Mouse (Mus musculus): ENCODE data around the gene Rgl2.

Gene Rgl2

DNA sequence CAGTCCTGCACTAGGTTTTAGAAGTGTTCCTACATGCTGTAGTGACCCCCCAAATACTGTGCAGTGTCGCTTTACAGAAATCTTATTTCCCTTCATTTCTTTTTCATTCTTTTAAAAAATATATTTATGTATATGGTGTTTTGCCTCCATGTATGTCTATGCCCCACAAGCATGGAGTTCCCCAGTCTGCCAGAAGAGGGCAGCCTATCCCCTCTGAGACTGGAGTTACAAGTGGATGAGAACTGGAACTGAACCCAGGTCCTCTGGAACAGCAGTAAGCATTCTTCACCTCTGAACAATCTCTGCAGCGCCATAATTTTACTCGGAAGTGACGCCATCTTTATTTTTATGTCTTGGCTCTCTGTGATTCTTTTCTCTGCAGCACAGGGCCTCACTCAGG lies 40.1 kb downstream of the Rgl2 start:
- no peak for DNase-seq (ENCODE audit: low spot score)

DNA sequence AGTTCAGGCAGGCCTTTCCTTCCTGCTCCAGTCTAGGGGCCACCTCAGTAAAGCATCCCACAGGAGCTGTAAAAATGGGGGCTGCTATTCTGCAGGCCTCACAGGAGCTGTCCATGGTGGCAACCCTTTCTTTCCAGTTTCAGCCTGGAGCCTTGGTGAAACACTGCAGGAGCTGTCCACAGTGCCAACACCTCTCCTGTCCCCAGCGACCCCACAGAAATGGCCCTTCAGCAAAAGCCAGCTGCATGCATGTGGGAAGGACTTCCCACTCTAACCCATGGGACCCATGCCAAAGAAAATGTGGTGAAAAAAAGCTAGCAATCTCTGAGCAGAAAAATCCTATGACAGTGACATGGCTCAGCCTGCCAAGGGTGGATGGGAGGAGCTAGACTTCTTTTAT lies 43.3 kb downstream of the Rgl2 start:
- no peak for DNase-seq (ENCODE audit: low spot score)

GRCm38 (mm10) chr17:33973572-33973971 lies 44.2 kb downstream of the Rgl2 start:
- no peak for DNase-seq (ENCODE audit: low spot score)

GRCm38 (mm10) chr17:33977861-33978557 lies 48.7 kb downstream of the Rgl2 start:
- no peak for DNase-seq (ENCODE audit: low spot score)

- peak; percentile 75 for DNase-seq (ENCODE audit: low spot score)
Observed at GRCm38 (mm10) chr17:33978631-33979031, 49.3 kb downstream of the Rgl2 start.

DNA sequence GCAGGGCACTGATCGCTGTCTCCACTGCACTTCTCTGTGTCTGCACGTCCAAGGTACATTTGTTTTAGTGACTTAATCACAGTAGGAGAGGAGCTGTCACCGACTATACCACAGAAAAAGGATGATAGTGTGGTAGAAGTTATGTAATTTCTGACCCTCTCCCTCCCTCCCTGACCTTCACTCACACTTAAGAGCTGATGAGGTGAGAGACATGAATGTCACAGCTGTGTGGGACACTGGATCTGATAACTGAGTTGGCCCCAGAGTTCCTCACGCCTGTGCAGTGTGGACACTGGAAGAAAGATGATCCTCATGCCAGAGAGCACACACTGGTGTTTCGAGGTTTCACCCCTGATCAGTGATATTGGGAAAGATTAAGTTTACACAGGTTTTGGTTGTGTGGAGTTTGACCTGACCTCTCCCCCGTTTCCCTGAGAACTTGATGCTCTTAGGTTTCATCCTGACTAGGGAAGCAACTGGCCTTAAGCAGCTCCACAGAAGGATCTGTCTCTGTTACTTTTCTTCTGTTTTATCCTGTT lies 50.2 kb downstream of the Rgl2 start:
- DNase-seq (ENCODE audit: low spot score) = no peak

DNA sequence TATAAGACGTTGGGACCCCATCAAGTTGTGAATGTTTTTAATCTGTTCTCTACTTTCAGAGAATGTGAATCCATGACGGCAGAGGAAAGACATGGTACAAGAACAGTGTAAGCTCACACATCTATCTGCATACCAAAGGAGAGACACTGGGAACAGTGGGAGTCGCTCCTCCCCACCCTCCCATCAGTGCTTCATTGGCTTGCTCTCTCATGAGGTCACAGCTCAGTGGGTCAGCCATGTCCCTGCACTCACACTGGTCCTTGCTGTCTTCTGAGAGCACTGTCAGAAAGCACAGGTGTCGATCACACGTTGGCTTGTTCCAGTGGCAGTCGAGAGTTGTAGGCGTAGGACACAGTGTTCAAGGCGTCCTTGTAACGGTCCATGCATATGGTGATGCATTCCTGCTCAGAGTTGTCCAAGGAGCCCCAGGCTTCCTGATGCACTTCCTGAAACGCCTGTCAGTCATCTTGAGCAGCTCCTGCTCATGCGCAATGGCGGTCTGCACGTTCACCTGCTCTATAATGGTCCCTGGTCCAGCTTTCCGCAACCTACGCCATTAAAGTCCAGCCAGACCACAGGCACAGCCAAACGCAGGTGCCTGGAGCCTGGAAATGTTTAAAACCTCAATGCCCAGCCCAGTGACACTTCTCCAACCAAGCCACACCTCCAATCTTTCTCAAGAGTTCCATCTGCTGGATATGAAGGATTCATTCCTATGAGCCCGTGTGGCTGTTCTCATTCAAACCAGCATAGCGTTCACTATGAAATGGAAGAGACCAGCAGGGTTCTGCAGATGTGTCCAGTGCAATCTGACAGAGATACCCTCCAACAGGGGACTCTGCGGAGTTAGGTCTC lies 51.1 kb downstream of the Rgl2 start:
- DNase-seq (ENCODE audit: low spot score) = no peak

DNA sequence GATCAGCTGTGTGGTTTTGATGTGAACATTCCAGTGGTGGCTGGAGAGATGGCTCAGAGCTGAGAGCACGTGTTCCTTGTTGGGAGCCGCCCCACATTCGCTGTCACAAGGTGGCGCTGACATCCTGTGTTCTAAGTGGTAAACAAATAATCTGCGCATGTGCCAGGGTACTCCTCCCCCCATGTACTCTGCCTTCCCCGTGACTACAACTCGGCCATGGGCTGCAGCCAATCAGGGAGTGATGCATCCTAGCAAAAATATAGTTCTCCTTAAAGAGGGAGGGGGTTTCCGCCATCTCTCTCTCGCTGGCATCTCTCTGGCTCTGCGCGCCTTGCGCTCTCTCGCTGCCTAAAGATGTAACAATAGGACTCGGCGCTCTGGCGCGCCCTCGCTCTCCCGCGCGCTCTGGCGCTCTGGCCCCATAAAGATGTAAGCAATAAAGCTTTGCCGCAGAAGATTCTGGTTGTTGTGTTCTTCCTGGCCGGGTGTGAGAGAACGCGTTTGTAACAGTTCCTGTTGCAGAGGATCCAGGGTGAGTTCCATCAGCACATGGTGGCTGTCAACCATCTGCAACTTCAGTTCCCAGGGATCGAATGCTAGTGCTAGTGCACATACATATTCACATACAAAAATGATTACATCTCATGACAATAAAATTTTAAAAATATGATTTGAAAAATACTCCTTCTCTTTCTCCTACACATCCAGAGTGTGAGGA lies 52.0 kb downstream of the Rgl2 start:
- peak; percentile 95 for DNase-seq (ENCODE audit: low spot score)

DNA sequence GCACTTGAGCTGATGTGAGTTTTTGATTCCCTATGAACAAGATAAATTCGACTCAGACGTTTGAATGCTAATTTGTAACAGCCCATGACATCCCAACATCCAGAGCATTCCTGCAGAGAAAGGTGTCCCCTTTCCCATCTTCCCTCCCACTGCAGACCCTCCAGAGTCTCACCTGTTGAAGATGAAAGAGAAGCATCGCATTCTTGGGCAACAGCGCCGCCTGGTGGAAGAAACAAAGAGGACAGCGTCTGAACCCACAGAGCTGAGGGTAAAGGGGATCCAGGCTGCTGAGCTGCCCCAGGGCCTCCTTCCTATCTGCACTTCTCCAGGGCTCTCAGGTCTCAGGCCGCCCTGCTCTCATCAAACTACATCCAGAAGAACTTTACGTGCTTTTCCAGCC lies 52.8 kb downstream of the Rgl2 start:
- peak; percentile 58 for DNase-seq (ENCODE audit: low spot score)
